Mouse (Mus musculus) erythroblast, adult 5-6 weeks (primary cell): ENCODE results near the gene Gdf5. TPM values are rescaled to one million over a fixed set of nuclear protein-coding genes. Genes with fewer than 3 reads are reported as not detected.

Experiments
- ATAC-seq: replicated peaks from 2 replicates; pipeline ENCODE4 v1.8.0; 2016; ENCODE audit warnings: moderate number of reproducible peaks, mild to moderate bottlenecking, moderate TSS enrichment, inconsistent platforms; ENCODE audit not compliant: poor library complexity, low FRiP score, severe bottlenecking
- total RNA-seq, 2 experiments: library from RNA; stranded (forward) in 1 of 2; stranded (reverse) in 1 of 2; fragments of 150-400 nt in 1 of 2; fragments of 200-764, 138-1000 nt in 1 of 2; gene quantifications; 2 replicates each; pipeline versions ENCODE4 v1.2.3 to v1.2.4; 2015 to 2017; ENCODE audit warnings: low replicate concordance in 2 of 2

The Gdf5 gene
- total RNA-seq (2015; ENCODE audit: low replicate concordance) (not detected in 2 replicates), total RNA-seq (2017; ENCODE audit: low replicate concordance) (not detected in 2 replicates)

DNA sequence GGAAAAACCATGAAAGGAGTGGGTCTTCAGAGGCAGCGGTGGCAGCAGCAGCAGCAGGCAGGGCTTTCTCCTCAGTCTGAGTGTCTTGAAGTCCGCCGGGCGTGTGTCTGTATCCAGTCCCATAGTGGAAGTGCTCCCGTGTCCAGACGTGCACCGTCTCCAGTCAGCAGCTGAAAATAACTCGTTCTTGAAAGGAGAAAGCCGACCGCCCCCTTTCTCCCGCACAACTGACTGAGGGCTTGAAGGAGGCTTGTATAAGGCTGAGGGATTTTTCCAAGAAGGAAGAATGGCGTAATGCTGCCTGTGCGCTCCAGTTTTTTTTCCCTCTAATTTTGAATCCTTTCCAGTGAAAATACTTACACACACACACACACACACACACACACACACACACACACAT lies at the start of gene Gdf5:
Gene Gdf5, minus strand, starts transcription at position 244 of the 400 bp plus-strand sequence.
- ATAC-seq = no peak

DNA sequence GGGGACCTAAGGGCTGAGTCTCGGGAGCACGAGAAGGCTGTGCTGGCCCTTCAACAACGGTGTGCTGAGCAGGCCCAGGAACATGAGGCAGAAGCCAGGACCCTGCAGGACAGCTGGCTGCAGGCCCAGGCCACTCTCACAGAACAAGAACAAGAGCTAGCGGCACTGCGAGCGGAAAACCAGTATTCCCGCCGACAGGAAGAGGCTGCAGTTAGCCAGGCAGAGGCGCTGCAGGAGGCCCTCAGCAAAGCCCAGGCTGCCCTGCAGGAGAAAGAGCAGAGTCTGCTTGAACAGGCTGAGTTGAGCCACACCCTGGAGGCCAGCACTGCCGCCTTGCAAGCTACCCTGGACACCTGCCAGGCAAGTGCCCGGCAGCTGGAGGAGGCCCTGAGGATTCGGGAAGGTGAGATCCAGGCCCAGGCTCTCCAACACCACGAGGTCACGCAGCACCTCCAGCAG lies 46.7 kb upstream of the Gdf5 start:
- peak; percentile 81 for ATAC-seq

DNA sequence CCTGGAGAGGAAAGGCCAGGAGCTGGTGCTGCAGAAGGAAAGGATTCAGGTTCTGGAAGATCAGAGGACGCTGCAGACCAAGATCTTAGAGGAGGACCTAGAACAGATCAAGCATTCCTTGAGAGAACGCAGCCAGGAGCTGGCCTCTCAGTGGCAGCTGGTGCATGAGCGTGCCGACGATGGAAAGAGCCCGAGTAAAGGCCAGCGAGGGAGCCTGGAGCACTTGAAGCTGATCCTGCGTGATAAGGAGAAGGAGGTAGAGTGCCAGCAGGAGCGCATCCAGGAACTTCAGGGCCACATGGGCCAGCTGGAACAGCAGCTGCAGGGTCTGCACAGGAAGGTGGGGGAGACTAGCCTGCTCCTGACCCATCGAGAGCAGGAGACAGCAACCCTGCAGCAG lies 46.0 kb upstream of the Gdf5 start:
- no peak for ATAC-seq

DNA sequence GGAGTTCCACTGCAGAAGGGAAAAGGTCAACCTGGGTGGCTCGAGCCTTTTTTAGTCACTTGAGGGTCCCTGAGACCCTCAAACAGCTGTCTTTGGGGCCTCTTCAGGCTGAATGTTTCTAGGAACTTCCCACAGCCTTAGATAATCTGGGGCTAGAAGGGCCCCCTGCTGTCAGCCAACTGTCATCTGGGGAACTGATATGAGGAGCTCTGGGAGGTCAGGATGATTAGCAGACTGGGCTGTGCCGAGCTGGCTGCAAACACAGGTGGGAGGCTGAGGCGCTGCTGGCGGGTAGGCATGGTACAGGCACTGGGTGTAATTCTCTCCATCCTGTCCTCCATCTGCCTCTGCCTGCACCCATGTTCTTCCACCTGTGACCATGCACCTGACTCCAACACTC lies 43.9 kb upstream of the Gdf5 start:
- ATAC-seq = peak; percentile 74

DNA sequence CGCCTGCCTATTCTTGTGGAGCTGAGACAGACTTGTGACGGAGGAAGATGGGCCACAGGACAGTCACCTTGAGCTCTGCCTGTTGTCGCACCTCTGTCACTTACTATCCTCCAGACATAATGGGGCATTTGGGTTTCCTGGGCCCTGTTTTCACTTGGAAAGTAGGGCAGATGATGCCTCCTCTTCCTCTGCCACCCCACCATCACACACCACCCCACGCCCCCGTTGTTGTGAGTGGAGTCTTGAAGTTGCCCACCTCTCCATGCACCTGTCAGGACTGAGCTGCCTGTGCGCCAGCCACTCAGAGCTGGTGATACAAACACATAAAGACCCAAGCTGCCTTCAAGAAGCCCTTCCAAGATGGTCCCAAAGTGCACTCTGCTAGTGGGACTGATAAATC lies 42.0 kb upstream of the Gdf5 start:
- ATAC-seq = no peak

DNA sequence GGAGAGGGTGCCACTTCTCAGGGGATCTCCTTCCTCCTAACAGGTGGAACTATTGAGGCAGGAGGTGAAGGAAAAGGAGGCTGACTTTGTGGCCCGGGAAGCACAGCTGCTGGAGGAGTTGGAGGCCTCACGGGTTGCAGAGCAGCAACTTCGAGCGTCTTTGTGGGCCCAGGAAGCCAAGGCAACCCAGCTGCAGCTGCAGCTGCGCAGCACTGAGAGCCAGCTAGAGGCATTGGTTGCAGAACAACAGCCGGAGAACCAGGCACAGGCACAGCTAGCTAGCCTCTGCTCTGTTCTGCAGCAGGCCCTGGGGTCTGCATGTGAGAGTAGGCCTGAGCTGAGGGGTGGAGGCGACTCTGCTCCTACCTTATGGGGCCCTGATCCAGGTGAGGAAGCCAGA lies 40.6 kb upstream of the Gdf5 start:
- no peak for ATAC-seq

DNA sequence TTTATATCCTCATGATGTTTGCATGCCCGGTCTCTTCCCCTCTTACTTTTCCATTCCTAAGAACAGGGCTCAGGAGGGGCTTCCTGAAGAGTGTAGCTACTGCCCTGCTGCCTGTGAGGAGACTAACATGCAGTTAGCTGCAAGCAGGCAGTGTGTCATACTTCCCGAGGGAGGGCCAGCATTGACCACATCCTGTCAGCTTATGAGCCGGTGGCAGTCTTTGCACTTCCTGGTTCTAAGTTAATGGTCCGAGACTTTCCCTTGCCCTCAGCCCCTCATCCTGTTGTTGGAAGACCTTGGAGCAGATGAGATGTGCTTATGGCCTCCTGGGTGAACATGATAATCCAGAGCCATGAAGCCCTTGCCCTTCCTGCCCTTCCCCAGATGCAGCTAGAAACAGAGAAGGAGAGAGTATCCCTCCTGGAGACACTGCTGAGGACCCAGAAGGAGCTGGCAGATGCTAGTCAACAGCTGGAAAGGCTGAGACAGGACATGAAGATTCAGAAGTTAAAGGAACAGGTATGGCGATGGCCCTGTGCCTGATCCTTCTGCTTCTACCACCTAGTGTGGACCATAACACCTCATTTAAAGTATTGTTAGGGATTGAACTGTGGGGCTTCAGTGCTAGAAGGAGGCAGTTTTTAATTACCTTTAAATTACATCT lies 34.3 kb upstream of the Gdf5 start:
- no peak for ATAC-seq

DNA sequence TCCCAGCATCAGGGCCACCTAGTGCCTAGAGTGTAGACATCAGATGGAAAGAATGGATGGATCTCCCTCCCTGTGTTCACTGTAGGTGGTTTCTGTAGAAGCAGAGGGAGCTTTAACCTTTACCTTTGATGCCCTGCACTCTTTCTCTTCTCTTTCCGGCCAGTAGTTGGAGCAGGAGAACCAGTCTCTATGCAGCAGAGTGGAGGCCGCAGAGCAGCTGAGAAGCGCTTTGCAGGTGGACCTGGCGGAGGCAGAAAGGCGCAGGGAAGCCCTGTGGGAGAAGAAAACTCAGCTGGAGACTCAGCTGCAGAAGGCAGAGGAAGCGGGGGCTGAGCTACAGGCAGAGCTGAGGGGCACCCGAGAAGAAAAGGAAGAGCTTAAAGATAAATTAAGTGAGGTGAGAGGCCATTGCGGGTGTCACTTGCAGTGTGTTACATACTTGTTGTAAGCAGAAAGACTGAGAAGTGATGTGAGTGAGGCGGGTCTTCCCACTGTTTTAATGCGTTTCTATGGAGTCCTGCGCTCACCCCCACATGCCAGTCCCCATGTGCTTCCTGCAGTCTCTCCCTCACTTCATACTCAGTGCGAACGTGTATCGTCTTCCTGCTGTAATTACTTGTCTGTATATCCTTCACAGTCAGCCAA lies 29.0 kb upstream of the Gdf5 start:
- no peak for ATAC-seq

DNA sequence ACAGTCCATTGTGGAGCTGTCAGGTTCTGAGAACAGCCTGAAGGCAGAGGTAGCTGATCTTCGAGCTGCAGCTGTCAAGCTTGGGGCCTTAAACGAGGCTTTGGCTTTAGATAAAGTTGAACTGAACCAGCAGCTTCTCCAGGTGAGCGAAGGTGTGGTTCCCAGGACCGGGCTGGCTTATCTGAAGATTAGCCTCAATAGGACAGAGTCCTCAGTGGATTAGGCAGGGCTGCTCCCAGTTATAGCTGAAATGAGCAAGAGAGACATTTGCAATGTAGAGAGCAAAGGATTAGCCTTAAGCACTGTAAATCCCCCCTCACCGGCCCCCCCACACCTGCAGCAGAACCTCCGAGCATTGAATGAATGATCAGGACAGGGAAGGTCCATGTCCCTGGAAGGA lies 28.2 kb upstream of the Gdf5 start:
- no peak for ATAC-seq

DNA sequence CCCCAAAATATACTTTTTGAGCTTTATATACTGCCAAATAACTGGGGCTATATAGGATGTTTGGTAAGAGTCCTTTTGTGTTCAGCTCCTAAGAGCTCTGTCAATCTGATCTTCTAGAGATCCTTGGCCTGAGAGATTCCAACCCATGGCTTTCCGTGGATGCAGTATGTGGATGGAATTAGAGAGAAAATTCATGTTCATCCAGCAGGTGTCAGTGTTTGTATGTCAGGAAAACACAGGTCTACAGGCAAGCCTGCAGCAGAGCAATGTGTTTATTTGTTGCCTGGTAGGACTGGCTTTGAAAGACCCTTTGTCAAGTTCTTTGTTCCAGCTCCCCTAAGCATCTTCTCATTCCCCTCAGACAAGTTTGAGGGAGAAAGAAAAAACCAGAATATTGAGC lies 17.8 kb upstream of the Gdf5 start:
- ATAC-seq = no peak

DNA sequence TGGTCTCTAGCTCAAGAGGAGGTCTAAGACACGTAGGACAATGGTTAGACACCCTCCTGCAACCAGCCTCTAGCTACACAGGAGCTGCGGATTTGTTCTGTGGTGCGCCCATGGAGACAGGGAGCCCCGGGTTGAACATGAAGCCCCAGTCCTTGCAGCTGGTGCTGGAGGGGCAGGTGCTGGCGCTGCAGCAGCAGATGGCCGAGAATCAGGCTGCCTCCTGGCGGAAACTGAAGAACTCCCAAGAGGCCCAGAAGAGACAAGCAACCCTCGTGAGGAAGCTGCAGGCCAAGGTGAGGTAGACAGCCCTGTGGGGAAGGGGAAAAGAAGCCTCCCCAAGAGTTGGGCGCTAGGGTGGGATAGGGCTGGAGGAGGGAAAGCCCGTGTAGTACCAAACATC lies 16.7 kb upstream of the Gdf5 start:
- no peak for ATAC-seq

DNA sequence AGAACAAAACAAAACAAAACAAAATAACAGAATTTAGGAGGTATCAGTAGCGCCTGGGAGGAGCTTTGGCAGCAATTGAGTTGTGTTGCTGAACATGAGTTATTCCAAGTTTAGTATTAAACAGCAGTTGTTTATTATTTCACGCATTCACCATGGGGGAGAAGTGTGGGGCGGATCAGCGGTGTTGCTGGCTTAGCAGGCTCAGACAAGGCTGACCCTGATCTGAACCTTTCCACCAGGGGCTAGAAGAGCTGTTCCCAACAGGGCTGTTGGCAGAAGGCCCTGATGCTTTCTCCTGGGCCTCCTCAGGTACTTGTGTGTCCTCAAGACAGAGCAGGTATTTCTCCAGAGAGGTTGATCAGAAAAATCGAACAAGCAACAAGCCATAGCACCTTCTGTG lies 14.8 kb upstream of the Gdf5 start:
- no peak for ATAC-seq

DNA sequence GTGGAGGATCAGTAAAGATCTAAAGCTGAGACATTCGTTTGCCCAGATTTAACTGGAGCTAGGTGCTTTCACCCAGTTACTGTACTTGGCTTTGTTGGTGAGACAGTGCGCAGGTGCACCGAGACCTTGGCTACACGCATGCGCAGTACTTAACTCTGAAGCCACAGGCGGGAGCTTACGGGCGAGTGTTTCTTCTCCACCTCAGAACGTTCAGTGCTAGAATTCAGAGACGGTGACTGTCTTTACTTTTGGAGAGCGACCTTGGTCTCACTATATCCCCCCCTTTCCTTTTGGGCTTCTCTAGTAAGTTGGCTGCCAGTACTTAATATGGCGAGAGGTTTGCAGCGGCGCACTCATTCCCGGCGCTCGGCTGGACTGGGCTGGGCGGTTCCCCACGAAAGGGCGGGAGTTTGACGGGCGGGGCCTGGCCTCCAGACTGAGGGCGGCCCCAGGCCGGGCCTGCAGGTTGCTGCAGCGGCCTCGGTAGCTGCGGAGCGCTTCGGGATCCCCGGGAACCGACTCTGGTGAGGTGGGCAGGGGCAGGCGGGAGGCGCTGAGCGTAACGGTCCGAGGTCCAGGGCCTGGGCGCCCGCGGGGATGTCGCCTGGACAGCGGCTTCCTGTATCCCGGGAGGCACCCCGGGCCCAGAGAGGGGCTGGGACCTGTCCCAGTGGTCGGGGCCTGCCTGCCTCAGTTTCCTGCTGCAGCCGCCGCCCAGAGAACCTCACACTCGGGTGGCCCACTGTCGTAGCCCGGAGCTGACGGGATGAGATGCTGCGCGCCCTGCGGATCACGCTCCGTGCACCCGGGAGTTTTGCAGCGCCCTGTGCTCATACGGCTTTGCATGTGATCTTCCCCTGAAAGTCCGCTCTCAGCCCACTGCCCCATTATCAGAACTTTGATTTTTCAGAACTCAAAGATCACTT lies 11.2 kb upstream of the Gdf5 start, which contains the start of gene Cep250:
Gene Cep250, plus strand, starts transcription at position 325 of the 926 bp plus-strand sequence.
- peak; percentile 97 for ATAC-seq

DNA sequence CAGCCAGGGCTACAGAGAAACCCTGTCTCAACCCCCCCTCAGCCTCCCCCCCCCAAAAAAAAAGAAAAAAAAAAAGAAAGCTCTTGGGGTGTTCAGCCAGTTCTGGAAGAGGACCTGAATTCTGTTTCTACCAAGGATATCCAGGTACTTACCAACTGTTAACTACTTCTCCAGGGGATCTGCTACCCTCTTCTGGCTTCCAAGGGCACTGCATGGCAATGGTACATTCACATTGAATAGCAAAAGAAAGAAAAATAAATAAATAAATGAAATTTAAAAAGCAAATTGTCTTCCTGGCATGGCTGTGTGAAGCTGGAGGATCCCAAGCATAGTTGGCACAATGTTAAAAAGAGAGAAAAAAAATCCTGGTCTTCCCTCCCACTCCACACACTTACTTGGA lies 6.8 kb upstream of the Gdf5 start:
- ATAC-seq = no peak

DNA sequence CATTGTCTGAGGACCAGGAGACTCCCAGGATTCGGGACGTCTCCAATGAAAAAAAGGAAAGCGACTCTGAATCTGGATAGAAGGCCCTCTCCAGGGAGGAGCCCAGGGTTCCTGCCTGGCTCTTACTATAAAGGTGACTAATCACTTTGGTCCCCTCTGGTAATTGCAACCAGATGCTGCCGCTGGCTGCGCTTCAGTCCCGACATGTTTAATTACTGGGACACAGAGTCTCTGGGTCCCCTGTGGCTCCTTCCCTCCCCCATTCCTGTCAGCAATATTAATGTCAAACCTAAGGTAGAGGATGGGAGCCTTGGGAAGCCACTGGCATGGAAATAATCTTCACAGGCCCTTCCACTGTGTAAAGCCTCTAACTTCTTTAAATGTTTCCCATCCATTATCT lies 4.2 kb upstream of the Gdf5 start:
- ATAC-seq = no peak

DNA sequence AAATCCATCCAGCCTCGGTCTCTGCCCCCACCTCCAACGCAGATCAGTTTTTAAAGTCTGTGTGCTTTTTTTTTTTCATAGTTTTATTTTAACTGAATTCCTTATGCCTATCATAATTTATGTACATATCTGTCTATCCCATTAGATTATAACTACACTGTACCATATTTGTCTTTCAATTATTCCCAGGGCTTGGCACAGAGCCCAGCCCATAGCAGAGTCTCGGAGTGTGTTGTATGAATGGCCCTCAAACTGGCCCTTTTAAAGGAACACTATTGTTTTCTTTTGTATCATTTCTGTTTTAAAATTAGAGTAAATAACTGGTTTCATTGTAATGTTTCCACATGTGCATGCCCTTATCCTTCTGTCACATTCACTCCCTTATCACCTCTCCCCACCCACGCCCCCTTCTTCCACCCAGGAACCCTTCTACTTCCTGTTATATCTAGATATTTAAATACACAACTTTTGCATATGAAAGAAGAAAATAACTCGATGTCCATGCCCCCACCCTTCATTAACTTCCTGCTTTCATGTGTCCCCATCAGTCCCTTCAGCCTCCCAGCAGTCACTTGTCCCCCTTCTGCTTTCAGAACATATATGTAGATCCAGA lies 2.3 kb upstream of the Gdf5 start:
- 0 out of 2 replicates have a peak, but pooled peaks have one; percentile 31 for ATAC-seq

DNA sequence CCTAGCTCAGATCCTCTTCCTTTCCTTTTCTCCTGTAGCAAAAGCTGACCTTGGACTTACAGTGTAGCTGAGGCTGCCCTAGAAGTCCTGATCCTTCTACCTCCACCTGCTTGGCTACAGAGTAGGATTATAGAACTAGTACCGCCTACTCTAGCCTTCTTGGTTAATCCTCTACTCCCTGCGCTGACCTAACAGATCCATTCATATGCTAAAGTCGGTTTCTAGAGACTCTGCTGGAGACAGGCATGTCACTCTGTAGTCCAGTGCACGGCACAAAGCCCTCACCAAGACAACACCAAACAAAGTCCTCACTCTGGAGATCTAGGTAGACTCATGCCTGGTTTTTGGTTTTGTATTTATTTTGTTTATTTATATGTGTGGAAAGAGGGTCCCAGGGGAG lies 1.3 kb upstream of the Gdf5 start:
- ATAC-seq = 0 out of 2 replicates have a peak, but pooled peaks have one; percentile 2

DNA sequence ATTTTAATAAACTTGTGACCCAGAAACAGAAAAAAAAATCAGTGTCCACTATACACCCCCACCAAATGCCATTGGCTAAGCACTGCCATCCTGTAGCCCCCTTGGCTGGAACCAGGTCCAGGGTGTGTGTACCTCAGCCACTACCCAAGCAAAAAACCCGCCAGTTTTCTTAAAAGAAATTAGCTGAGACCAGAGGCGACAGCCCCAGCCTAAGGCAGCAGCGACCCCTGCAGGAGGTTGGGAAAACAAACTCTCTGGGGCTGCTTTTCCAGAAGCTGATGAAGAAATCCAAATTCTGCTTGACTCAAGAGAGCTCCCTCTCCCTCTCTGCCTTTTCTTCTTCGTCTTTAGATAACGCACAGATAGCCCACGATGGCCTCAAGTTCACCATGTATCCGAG lies 902 bp upstream of the Gdf5 start:
- ATAC-seq = peak; percentile 59; the same call in 1 of the 2 replicates

DNA sequence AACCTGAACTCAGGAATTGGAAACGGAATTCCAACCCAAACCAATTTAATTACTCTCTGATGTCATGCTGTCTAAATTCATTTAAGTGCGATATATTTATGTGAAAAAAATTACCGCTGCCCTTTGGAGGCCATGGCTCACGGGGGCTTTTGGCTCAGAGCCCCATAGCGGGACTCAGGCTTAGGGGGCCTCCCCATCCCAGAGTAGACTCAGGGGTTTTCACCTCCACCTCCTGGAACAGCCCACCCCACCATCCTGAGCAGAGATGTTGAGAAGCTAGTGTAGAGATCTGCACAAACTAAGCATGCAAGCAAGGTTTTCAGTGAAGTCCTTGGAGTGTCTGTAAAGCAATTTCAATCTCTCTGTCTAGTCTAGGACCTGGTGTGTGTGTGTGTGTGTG lies 413 bp upstream of the Gdf5 start:
- no peak for ATAC-seq

DNA sequence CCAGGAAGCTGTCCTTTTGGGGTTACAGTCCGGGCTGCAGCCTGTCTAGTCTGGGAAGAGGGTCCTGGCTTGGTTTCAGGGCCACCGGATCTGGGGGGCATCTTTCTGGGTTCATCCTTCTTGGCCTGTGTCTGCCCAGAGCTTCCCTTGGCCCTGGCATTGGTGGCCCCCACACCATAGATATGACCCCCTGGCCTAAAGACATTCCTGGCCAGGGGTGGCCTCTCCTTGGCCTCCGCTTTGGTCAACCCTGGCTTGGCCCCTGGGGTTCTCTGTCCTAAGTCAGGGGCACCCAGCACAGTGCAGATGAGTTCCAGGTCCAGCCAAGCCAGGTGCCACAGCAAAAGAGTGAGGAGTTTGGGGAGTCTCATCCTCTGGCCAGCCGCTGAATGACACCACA lies 482 bp downstream of the Gdf5 start:
- ATAC-seq = no peak
